Mouse (Mus musculus): Measurements from ENCODE around the gene Glra1.

Glra1 gene

DNA sequence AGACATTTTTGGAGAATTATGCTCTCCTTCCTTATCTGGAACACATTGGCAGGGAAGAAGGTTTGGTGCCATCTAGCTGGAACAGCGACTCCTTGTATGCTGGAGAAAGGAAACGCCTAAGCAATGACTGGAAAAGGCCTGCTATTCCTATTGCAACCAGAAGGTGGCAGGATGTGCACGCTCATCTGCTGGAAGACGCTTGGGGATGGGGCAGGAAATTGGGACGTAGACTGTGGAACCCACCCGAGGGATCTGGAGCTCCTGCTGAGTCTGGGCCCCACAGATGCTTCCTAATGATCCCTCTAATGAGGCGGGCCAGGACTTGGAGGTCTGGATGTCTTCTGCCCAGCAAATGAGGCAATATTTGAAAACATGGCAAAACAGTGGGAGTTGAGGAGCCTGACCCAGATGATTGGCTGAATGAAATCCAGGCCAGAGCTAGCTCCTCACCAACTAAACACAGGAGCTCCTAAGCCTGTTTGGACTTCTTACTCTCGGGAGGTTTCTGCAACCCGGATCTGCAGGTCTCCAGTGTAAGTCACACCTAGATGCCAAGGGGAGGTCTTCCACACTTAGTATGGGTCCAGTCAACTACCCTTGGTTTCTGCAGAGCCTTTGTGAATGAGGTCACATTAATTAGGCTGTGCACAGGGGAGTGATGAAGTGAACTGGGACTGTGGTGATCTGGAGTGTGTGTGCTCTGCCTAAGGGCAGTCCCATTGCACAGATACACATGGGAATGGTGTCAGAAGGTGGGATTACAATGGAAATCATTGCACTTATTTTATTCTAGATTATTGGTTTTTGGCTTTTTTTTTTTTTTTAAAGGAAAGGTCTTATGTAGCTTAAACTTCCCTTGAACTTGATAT lies 89.0 kb downstream of the Glra1 start:
- peak; percentile 45 for DNase-seq (ENCODE audit: low spot score)

DNA sequence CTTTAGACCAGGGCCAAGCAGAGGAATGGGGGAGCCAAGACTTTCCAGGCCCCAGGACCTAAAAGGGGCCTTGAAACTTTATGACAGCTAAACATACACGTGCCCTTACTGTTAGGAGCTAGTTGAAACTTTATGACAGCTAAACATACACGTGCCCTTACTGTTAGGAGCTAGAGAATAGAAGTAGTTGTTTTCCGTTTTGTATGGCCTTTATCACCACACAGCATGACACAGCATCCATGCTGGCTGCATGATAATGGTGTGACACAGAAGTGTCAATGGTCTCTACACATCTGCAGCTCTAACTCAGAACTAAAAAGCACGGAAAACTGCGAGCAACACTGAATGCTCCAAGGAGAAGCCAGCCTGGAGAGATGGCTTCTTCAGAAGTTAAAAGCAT lies 90.3 kb downstream of the Glra1 start:
- DNase-seq (ENCODE audit: low spot score), result no peak

DNA sequence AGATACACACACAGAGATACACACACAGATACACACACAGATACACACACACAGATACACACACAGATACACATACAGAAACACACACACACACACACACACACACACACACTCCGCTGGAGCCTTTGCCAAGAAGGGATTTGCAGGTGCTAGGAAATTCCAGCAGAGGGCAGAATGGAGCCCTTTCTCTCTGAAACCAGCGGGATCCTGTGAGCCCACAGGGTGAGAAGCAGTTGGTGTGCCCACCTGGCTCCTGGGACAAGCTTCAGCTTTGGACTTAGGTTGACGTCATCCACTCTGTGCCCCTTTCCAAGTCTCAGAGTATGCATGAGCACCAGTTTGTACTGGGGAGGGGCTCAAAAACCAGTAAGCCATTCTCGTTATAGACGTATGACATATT lies 96.6 kb downstream of the Glra1 start:
- DNase-seq (ENCODE audit: low spot score), result no peak

DNA sequence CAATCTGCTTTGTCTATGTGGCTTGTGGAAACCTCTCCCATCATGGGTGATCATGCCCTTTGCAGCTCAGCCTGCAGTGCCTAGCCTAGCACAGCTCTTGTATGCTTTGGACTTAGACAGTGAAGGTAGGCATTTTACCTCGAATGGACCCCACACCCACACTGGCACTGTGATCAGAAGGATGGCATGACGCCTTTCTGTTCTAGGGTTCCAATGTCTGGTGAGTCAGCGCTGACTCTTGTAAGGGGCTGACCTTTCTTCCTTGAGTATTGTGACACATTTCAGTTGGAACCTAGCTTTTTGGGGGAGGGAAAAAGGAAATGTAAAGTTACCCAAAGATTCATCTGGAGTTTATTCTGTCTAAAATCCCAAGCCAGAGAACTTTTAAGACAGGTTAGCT lies 102.5 kb downstream of the Glra1 start:
- no peak for DNase-seq (ENCODE audit: low spot score)

DNA sequence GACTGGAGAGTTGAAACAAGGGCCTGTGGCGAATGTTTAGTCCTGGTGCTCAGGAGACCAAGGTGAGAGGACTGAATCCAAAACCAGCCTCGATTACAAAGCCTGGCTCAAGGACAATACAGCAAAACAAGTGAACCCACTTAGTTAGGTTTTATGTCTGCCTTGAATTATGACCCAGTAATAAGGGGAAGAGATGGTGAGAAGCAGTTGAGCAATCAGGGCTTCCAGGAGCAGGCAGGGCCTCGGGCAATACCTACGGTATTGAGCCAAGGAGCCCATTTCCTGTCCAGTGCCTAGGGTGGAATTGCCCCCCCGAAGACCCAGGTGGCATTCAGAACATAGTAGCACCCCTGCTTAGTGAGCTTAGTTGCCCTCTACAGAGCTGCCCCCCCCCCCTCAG lies 105.1 kb downstream of the Glra1 start:
- DNase-seq (ENCODE audit: low spot score), result no peak

DNA sequence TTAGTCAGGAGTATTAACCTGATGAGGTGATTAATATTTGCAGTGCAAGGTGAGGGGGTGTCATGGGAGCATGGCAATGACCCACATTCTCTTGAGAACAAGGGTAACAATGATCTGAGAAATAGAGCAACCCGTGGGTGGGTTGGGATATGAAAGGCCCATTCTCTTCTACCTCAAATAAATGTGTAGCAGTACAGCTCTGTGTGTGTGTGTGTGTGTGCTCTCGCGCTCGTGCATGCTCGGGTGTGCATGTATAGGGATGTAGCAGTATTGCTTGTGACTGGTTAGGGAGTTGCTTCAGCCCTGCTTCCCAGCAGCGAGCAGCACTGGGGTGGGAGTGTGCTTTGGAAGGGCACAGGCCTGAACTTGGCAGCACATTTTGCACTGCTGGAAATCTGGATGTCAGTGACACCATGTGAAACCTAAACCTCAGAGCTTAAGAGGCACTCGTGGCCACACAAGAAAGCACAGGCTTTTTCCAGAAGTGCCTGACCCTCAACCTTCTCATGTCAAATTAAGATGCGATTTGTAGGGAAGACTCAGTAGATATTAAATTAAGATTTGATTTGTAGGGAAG lies 106.0 kb downstream of the Glra1 start:
- DNase-seq (ENCODE audit: low spot score), result no peak

GRCm38 (mm10) chr11:55497885-55498284 lies 110.1 kb downstream of the Glra1 start:
- no peak for DNase-seq (ENCODE audit: low spot score)

- DNase-seq (ENCODE audit: low spot score), result no peak
These were observed 111.8 kb downstream of the Glra1 start for GRCm38 (mm10) chr11:55496158-55496557.

DNA sequence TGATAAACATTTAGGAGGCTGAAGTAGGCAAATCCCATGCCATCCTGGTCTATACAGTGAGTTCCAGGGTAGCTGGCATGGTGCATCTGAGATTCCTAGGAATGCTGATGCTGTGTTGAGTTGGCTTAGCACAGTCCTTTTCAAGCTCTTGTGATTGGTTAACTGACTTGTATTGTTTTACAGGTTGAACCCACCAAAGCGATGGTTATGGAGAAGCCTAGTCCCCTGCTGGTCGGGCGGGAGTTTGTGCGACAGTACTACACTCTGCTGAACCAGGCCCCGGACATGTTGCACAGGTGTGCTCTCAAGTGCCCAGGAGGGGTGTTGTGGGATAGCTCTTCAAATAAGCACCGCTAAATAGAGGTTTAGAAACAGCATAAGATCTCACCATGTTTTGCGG lies 122.6 kb downstream of the Glra1 start:
- DNase-seq (ENCODE audit: low spot score), result no peak

DNA sequence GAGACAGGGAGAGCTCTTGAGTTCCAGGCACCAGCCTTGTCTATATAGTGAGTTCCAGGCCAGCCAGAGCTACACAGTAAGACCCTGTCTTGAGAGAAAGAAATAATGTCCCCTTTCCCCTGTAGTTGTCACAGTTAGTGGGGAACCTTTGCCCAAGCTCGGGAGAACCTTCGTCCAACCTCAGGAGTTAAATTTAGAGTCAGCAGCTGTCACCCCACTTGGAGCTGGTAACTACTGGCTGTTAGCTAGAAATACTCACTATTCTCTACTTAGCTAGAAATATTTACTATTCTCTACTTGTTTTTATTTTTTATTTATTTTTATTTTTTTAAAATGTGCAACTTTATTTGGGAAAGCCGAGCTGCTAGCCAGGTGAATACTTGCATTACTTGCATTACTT lies 134.8 kb downstream of the Glra1 start:
- DNase-seq (ENCODE audit: low spot score), result no peak

GRCm38 (mm10) chr11:55471467-55471866 lies 136.5 kb downstream of the Glra1 start:
- no peak for DNase-seq (ENCODE audit: low spot score)

DNA sequence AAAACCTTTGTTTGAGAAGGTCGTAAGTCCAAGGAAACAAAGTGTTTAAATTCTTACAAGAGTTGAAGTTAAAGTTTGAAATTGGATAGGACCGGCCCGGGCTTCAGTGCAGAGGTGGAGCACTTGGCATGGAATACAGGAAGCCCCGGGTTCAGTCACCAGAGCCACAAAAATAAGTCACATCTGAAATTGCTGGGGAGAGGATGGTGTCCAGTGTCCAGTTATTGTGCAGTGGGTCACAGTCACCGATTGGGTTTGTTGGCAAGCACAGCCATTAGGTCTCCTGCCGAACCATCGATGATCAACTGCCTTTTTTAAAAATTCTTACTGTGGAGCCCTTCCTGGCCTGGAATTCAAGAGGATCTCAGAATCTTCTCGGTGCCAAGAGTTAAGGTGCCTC lies 137.2 kb downstream of the Glra1 start:
- DNase-seq (ENCODE audit: low spot score), result no peak

- no peak for DNase-seq (ENCODE audit: low spot score)
These were observed 137.9 kb downstream of the Glra1 start for GRCm38 (mm10) chr11:55469923-55470691.

DNA sequence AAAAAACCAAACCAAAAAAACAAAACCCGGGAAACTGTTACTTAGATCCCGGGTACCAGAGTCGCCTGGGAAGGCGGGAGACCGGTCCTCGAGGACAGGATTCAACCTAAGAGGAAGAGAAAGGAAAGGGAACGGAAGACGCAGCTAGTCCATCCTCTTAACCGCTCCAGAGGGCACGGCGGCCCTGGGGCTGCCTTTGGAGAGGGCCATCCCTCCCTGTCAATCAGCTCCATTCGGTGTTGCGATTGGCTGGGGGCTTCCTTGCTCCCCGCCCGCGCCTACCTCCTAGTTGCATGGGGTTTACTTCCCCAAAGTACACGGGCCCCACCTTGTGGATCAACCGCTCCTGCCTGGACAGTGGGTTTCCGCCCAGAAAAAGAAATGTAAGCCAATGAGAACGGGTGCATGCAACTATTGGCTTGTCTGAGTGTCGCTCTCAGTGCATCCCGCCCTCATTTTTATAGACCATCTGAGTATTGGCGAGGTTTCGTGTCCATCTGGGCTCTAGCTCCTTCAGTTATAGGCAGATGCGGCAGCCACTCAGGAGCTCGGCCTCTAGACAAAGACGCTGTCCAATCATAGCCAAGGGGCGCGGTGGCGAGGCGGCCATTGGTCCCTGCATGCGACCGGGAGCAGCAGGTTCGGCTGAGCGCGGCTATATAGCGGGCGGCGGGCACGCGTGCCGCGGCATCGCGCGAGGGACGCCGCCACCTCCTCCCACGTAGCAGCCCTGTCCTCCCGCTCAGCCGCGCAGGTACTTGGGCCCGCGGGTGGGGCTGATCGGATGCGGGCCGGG lies 138.8 kb downstream of the Glra1 start, which contains the start of gene G3bp1:
Gene G3bp1 (plus strand): TSS at position 638 of the 796 bp plus-strand sequence.
- DNase-seq (ENCODE audit: low spot score), result peak; percentile 100

GRCm38 (mm10) chr11:55468611-55469047 lies 139.4 kb downstream of the Glra1 start:
- DNase-seq (ENCODE audit: low spot score), result no peak

GRCm38 (mm10) chr11:55468012-55468411 lies 140.0 kb downstream of the Glra1 start:
- peak; percentile 30 for DNase-seq (ENCODE audit: low spot score)

GRCm38 (mm10) chr11:55465177-55465576 lies 142.8 kb downstream of the Glra1 start:
- DNase-seq (ENCODE audit: low spot score), result no peak

GRCm38 (mm10) chr11:55464707-55465106 lies 143.3 kb downstream of the Glra1 start:
- DNase-seq (ENCODE audit: low spot score), result no peak

All from ovary, adult 18-20 months (tissue).